Mouse (Mus musculus) 3T3-L1 (cell line): Measurements from ENCODE around the gene Rin3.

Experiments used
- DNase-seq: peaks from one replicate; pipeline ENCODE4 v3.0.0-alpha.2; 2015; ENCODE audit warnings: low read depth, low spot score

Gene Rin3

GRCm38 (mm10) chr12:102330188-102330587 is 47.3 kb downstream of the Rin3 start:
- DNase-seq, result no peak

- DNase-seq, result no peak
These were observed 47.9 kb downstream of the Rin3 start for GRCm38 (mm10) chr12:102330731-102331130.

GRCm38 (mm10) chr12:102333101-102333500 is 50.3 kb downstream of the Rin3 start:
- no peak for DNase-seq

DNA sequence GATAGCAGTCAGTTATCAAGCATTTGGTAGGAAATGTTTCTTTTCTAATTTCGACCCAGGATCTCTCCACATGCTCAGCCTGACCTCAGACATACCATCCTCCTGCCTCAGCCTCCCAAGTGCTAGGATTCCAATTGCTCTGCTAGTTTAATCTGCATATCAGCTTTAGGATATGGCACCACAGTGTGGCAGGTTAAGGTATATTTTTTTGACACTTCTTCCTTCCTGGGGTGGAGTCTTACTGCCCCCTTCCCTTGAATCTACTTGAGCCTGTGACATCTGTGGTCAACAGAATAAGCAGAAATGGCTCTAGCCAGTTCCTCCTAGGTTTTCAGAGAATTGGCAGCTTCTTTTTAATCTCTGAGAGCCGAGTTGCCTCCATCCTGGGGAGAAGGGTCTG is 56.2 kb downstream of the Rin3 start:
- peak; percentile 47 for DNase-seq

- no peak for DNase-seq
These were observed 57.6 kb downstream of the Rin3 start for GRCm38 (mm10) chr12:102340471-102340870.

DNA sequence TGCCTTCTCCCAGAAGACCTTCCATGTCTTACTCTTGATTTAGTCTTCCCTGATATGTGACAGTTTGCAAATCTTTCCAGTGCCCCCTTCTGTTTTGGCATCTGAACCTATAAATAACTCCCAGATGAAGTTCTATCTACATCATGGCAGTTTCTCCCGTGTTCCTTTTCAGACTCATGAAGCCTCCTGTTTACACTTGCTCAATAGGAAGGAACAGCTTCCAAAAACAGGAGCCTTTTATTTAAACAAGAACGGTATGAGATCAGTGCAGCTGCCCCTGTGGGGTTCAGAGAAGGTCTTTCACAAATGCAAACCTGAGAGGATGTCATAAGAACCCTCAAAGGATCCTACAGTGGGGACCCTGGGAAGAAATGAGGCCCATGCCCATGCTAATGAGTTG is 59.3 kb downstream of the Rin3 start:
- DNase-seq, result no peak

DNA sequence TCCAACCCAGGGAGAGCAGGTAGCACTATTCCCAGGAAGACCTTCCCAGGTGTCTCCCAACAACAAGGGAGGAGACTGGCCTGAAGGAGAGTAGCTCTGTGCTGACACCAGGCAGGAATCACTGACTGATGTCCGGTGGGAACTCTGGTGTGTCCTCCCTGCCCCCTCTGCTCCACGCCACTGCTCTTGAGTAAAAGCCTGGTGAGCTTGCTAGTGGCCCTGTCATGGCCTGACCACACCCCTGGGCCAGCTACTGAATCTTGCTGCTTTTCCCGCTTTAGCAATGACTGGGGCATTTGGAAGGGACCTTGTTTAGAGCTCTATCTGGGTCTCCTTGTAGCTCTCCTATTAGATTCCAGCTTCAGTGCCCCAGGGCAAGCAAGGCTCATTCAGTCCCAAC is 59.8 kb downstream of the Rin3 start:
- DNase-seq, result no peak

- no peak for DNase-seq
These were observed 62.4 kb downstream of the Rin3 start for GRCm38 (mm10) chr12:102345031-102345815.

DNA sequence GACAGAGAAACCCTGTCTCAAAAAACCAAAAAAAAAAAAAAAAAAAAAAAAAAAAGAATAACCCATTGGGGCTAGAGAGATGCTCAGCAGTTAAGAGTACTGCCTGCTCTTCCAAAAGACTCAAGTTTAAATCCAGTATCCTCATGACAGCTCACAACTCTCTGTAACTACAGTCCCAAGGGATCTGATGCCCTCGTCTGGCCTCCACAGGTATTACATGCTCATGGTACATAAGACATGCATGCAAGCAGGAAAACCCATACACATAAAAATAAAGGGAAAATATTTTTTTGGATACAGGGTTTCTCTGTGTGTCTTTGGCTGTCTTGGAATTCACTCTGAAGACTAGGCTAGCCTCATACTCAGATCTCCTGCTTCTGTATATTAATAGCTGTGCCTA is 63.7 kb downstream of the Rin3 start:
- peak; percentile 81 for DNase-seq

DNA sequence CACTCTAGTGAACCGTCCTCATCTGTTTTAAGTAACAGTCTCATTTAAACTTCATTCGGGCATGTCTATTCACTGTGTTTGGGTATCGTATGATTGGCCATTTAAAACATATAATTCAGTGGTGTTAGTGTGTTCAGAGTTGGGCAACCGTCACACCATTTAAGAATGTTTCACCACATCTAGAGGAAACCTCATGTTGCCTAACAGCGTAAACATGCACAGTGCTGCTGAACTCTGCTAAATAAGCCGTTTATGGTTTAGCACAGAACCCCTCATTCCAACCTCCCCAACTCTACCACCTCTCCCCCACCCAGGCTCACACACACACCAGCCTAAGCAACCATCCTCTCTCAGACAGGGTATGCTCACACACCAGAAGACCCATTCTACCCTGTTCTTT is 65.6 kb downstream of the Rin3 start:
- DNase-seq, result no peak

DNA sequence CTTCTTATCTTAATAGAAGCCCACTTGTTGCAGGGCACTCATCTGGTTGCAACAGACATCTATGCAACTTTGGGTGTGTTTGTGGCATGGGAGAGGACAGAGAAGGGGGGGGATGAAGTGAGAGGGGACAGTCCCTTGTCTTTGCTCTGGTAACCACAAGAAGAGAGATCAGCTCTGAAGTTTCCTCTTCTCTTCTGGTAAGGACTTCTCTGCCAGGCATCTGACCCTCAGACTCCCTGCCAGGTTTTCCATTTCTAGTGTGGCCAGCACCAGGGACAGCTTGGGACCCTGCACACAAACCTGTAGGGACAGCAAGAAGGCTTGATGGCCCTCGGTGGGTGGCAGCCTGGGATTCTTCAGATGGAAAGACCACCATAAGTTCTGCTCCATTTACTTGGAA is 68.1 kb downstream of the Rin3 start:
- no peak for DNase-seq

DNA sequence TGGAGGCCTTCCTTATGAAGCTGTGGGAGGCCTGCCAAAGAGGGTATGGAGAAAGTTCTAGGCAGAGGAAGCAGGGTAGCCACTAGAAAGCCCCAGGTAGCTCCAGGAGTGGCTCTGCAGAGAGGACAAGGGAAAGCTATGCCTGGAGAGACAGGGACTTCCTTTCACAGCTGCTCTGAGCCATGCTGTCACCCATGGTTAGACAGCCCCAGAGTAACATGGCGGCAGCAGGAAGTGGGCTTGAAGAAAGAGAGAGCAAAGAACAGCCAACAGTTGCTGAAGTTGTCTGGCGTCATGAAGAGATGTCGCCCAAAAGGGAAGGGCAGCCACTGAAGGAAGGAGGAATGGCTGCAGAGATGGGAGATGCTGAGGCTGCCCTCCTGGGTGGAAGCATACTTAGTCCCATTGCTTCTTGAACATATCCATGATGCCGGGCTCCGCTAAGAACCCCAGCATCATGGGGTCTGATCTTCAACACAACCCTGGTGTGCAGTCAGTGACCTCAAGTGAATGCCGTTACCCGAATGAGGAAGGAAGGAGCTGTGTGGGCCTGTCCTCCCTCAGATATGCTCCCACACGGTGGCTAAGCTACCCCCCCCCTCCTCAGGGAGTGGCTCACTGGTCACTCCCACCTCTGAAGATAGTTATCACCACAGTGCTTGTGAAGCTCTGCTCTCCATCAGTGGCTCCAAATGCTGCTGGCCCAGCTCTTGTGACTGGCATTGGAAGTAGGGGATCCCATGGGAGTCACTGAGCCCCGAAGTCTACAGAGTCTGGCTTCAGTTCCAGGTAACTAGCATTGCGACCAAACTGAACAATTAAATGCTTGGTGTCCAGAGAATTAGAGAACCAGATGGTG is 71.5 kb downstream of the Rin3 start:
- no peak for DNase-seq

DNA sequence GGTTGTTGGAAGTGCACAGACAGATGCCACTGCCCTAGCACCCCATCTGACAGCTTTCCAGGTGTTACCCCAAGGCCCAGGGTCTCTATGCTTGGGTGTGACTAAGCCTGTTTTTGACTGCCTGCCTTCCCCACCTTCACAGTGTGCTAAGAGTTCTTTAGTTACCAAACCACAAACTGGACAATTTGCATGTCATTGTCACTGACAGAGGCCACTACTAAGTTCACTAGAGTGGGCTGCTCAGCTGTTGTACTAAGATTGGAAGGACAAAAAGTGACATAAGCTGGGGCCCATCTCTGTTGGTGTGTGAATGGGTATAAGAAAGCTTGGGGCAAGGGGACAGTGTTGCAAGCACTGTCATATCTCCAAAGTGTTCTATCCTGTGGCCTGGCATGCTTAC is 72.9 kb downstream of the Rin3 start:
- DNase-seq, result no peak

- no peak for DNase-seq
These were observed 73.9 kb downstream of the Rin3 start for GRCm38 (mm10) chr12:102356781-102357180.

GRCm38 (mm10) chr12:102359390-102359789 is 76.5 kb downstream of the Rin3 start:
- DNase-seq, result peak; percentile 29

- DNase-seq, result no peak
These were observed 78.6 kb downstream of the Rin3 start for GRCm38 (mm10) chr12:102361189-102362161.

DNA sequence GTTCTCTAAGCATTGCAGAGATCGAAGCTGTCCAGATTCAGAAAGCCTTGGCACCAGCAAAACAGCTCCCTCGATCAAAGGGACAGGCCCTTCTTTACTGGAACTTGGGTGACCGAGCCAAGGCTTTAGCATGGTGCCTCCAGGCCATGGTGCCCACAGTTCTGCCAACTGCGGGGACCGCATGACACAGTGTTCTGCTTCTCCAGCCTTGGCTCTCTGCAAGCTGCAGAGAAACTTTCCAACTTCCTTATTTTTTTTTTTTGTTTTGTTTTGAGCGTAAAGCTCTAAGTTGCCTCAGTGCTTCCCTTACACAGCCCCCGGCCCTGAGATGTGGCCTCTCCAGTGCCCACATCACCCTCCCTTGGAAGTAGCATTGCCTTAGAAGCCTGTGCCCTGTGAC is 82.2 kb downstream of the Rin3 start:
- no peak for DNase-seq

DNA sequence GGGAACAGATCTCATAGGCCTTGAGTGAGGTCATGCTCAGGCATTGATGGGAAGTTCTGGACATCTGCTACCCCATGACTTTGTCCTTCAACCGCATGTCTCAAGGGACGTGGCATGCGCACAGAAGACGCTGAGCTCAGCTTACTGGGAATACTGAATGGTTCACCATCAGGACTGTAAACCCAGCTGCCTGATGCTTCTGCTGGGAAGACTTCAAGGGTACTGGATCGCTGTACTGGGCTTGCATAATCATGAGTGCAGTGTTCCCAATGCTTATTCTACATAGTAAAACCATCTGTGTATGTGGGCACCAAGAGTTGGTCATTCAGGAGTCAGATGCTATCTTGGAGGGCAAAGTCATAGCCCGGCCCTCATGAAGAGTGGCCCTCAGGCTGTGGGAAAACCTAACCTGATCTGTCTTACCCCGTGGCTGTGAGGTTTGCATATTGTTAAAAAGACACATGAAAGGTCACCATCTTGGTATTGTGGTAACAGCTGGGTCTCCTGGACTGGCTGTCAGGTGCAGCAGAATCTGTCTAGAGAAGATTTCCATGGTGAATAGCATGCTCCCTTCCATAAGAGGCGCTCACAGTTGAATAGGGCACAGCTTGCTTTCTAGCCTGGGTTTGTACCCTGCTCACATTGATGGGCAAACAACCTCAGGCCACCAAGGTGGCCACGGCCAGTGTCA is 83.4 kb downstream of the Rin3 start:
- DNase-seq, result no peak

GRCm38 (mm10) chr12:102367075-102367474 is 84.2 kb downstream of the Rin3 start:
- no peak for DNase-seq

GRCm38 (mm10) chr12:102368066-102368465 is 85.2 kb downstream of the Rin3 start:
- no peak for DNase-seq

DNA sequence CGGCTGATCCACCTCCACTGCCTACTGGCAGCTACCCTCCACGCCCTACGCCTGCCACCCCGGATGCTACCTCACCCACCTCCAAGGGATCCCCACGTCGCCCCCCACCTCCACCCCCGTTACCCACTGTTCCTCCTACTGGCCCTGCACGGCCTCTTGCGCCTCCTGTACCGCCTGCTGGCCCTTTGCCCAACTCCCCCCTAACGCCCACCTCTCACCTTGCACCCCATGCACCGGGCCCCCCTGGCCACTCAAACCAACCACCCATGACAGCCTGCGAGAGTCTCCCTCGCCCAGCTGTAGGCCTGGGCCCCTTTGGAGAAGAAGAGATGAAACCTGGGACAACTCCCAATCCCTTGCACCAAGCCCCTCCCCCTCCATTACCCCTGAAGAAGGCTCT is 85.7 kb downstream of the Rin3 start:
- DNase-seq, result no peak
